Mouse (Mus musculus) E14TG2a.4 (cell line): ENCODE measurements at regions not wholly inside any gene's neighbourhood (a gene's known extent, or its start where the extent isn't known, plus 50 kb on each side); places are given as distances from the start of the nearest gene placed in this dataset.

ENCODE experiments used
- H3K27me3 ChIP-seq: 2 replicates; pipeline ENCODE4 v1.6.1; 2014; ENCODE audit warnings: low read length, control low read depth; ENCODE audit not compliant: insufficient read depth
- H3K36me3 ChIP-seq: 2 replicates; pipeline ENCODE4 v1.6.1; 2014; ENCODE audit warnings: low read length, control low read depth; ENCODE audit not compliant: insufficient read depth
- H3K4me1 ChIP-seq: replicated peaks from 2 replicates; pipeline ENCODE4 v1.6.1; 2014; ENCODE audit warnings: low read depth, low read length, control low read depth
- H3K4me3 ChIP-seq: replicated peaks from 2 replicates; pipeline ENCODE4 v1.5.1; 2014; ENCODE audit warnings: mild to moderate bottlenecking, low read length
- H3K9me3 ChIP-seq: 2 replicates; pipeline ENCODE4 v1.6.1; 2014; ENCODE audit warnings: low read length, control low read depth
- CTCF ChIP-seq: conservative IDR thresholded peaks from 2 replicates; pipeline ENCODE4 v1.5.1; 2014; ENCODE audit warnings: low read length
- NANOG ChIP-seq: IDR thresholded peaks from 2 replicates; pipeline ENCODE4 v1.6.1; 2014; ENCODE audit warnings: borderline replicate concordance, low read length, mixed read lengths
- POU5F1 ChIP-seq: IDR thresholded peaks from 2 replicates; pipeline ENCODE4 v1.6.1; 2014; ENCODE audit warnings: low read length, borderline replicate concordance

- peaks cover 5% of the 10 kb centered on the region; the same call in 1 of the 2 replicates for H3K27me3 ChIP-seq
- no peak for TF ChIP-seq POU5F1
- TF ChIP-seq NANOG: no peak
- TF ChIP-seq CTCF: no peak
- no peaks in the 10 kb centered on the region for H3K9me3 ChIP-seq
- no peaks in the 10 kb centered on the region for H3K4me1 ChIP-seq
- no peaks in the 10 kb centered on the region for H3K36me3 ChIP-seq
- H3K4me3 ChIP-seq: no peak overlapping the region
Measured at GRCm38 (mm10) chr3:101661184-101661992, 56.9 kb upstream of the Atp1a1 start.

GRCm38 (mm10) chr3:101660635-101661034, 56.2 kb upstream of the Atp1a1 start:
- H3K4me1 ChIP-seq: no peaks in the 10 kb centered on the region
- H3K4me3 ChIP-seq: no peak overlapping the region
- H3K36me3 ChIP-seq: no peaks in the 10 kb centered on the region
- H3K9me3 ChIP-seq: no peaks in the 10 kb centered on the region
- TF ChIP-seq CTCF (no peak), POU5F1 (no peak), NANOG (no peak)
- peaks cover 4% of the 10 kb centered on the region; the same call in 1 of the 2 replicates for H3K27me3 ChIP-seq

- Histone ChIP-seq H3K4me3 (no peak overlapping the region), H3K9me3 (no peaks in the 10 kb centered on the region), H3K4me1 (no peaks in the 10 kb centered on the region), H3K36me3 (no peaks in the 10 kb centered on the region), H3K27me3 (peaks cover 4% of the 10 kb centered on the region; the same call in 1 of the 2 replicates)
- TF ChIP-seq NANOG (no peak), POU5F1 (no peak), CTCF (no peak)
Measured at GRCm38 (mm10) chr3:101660176-101660575, 55.7 kb upstream of the Atp1a1 start.

- H3K4me3 ChIP-seq: no peak overlapping the region
- no peaks in the 10 kb centered on the region for H3K27me3 ChIP-seq
- H3K4me1 ChIP-seq: no peaks in the 10 kb centered on the region
- no peaks in the 10 kb centered on the region for H3K36me3 ChIP-seq
- no peak for TF ChIP-seq POU5F1
- no peak for TF ChIP-seq NANOG
- TF ChIP-seq CTCF: no peak
- no peaks in the 10 kb centered on the region for H3K9me3 ChIP-seq
Measured at GRCm38 (mm10) chr3:101657979-101658378, 53.5 kb upstream of the Atp1a1 start.

- Histone ChIP-seq H3K9me3 (no peaks in the 10 kb centered on the region), H3K27me3 (no peaks in the 10 kb centered on the region), H3K4me3 (no peak overlapping the region), H3K4me1 (no peaks in the 10 kb centered on the region), H3K36me3 (no peaks in the 10 kb centered on the region)
- TF ChIP-seq POU5F1 (no peak), CTCF (no peak), NANOG (no peak)
Measured at GRCm38 (mm10) chr3:101654720-101655119, 50.2 kb upstream of the Atp1a1 start.
